Mouse (Mus musculus) lung, embryonic 16.5 days (tissue): ENCODE measurements around the gene Cdk6. TPM values are rescaled to one million over a fixed set of nuclear protein-coding genes. Genes with fewer than 3 reads are reported as not detected.
A peak's percentile ranks its signal among the peaks of the same experiment; 100 is the strongest.
"Not testable (repeated sequence)": the region's sequence is repeated elsewhere in the genome, so short reads cannot be mapped to it uniquely, and the experiment has no call there.

Experiments
- ATAC-seq: fragments of 200-750 bp; cut with Nextera tagmentation; 2 replicates; pipeline ENCODE4 v1.8.0; 2017; ENCODE audit warnings: low read depth, mild to moderate bottlenecking, moderate library complexity
- H3K27ac ChIP-seq: fragments of 300-500 bp; sonication (generic); 2 replicates; pipeline ENCODE4 v1.5.1; 2014; ENCODE audit warnings: mild to moderate bottlenecking, control low read depth, low read length
- H3K27me3 ChIP-seq: fragments of 300-500 bp; sonication (generic); 2 replicates; pipeline ENCODE4 v1.6.1; 2014; ENCODE audit warnings: low read depth, low read length, mixed read lengths; ENCODE audit not compliant: control insufficient read depth, insufficient read depth
- H3K36me3 ChIP-seq: fragments of 300-500 bp; sonication (generic); 2 replicates; pipeline ENCODE4 v1.6.1; 2014; ENCODE audit warnings: low read length; ENCODE audit not compliant: control insufficient read depth, insufficient read depth
- H3K4me1 ChIP-seq: fragments of 300-500 bp; sonication (generic); replicated peaks from 2 replicates; pipeline ENCODE4 v1.6.1; 2014; ENCODE audit warnings: low read length, mixed read lengths; ENCODE audit not compliant: control insufficient read depth, insufficient read depth
- H3K4me2 ChIP-seq: fragments of 300-500 bp; sonication (generic); 2 replicates; pipeline ENCODE4 v1.6.1; 2014; ENCODE audit warnings: low read depth, low read length, control low read depth
- H3K4me3 ChIP-seq: fragments of 300-500 bp; sonication (generic); 2 replicates; pipeline ENCODE4 v1.5.1; 2014; ENCODE audit warnings: mild to moderate bottlenecking, low read length, control low read depth
- H3K9ac ChIP-seq: fragments of 300-500 bp; sonication (generic); 2 replicates; pipeline ENCODE4 v1.6.1; 2014; ENCODE audit warnings: low read length, control low read depth
- H3K9me3 ChIP-seq: fragments of 300-500 bp; sonication (generic); 2 replicates; pipeline ENCODE4 v1.6.1; 2016; ENCODE audit warnings: low read length; ENCODE audit not compliant: control insufficient read depth
- WGBS: fragments of 180-500 bp; shearing (Covaris S2); extraction: QIAGEN DNeasy Blood & Tissue Kit; methylation state at CpG from one replicate; pipeline ENCODE4 v1.1.7; 2014; 5-methylcytosine and 5-hydroxymethylcytosine counted together
- polyA plus RNA-seq: library from polyadenylated mRNA; unstranded; fragments of >200 nt; fragmentation: Nextera tagmentation; extraction: Ambion mirVana; gene quantifications from 2 replicates; pipeline ENCODE4 v1.2.1, GENCODE M21; 2015

The Cdk6 gene
- polyA plus RNA-seq, 1 experiment from 2014 or later: 33.7 TPM

- no peaks in the 10 kb centered on the region for H3K4me1 ChIP-seq
- ATAC-seq: no peak
These were observed 53.7 kb downstream of the Cdk6 start for GRCm38 (mm10) chr5:3395020-3395419.

GRCm38 (mm10) chr5:3396214-3396613 lies 54.9 kb downstream of the Cdk6 start:
- peaks cover 3% of the 10 kb centered on the region; the same call in 1 of the 2 replicates for H3K36me3 ChIP-seq
- H3K9me3 ChIP-seq: no peaks in the 10 kb centered on the region
- no peaks in the 10 kb centered on the region for H3K4me1 ChIP-seq
- no peak overlapping the region for H3K27ac ChIP-seq
- no peak overlapping the region for H3K4me3 ChIP-seq
- H3K4me2 ChIP-seq: no peak overlapping the region
- WGBS: 72% methylated on average over 6 of the region's 6 CpGs
- H3K9ac ChIP-seq: no peak overlapping the region
- ATAC-seq: no peak
- H3K27me3 ChIP-seq: no peaks in the 10 kb centered on the region

More at GRCm38 (mm10) chr5:3395020-3395419, 53.7 kb downstream of the Cdk6 start:
- H3K36me3 ChIP-seq: peaks cover 5% of the 10 kb centered on the region; the same call in 1 of the 2 replicates
- H3K27ac ChIP-seq: no peak overlapping the region
- H3K27me3 ChIP-seq: no peaks in the 10 kb centered on the region
- no peak overlapping the region for H3K4me3 ChIP-seq
- H3K9ac ChIP-seq: no peak overlapping the region
- 77% methylated on average over 6 of the region's 6 CpGs for WGBS
- no peak overlapping the region for H3K4me2 ChIP-seq
- H3K9me3 ChIP-seq: no peaks in the 10 kb centered on the region

DNA sequence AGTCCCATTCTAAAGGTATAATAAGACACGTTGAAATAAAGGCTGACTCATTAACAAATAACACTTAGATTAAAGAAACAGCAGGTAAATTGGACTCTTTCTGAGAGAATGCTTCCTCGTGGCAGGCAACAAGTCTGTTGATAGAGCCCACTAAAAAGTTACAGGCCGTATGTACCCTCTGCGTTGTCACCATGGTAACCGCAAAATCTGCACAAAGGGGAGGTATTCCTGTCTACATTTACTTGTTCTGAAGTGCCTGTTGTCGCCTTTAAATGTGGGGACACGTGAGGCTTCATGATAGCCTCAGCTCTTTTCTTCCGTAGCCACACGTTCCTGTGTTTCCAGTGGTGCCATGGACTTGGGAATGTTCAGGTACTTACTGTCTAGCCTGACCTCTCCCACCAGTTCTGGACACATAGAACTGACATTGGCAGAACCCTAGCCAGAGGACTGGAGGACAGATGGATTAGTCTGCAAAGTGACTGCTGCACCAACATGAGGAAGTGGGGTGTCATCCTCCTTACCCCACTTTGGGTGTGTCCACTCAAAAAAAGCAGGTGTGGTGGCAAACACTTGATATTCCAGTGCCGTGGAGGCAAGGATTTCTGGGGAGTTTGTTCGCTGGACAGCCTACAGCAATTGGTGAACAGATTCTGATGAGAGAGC lies 55.8 kb downstream of the Cdk6 start:
- H3K27me3 ChIP-seq: no peaks in the 10 kb centered on the region
- no peak for ATAC-seq
- WGBS: 72% methylated on average over 11 of the region's 11 CpGs
- 0 out of 2 replicates have a peak, but pooled peaks cover 2% of the 10 kb centered on the region for H3K36me3 ChIP-seq
- H3K9ac ChIP-seq: no peak overlapping the region
- no peak overlapping the region for H3K4me3 ChIP-seq
- H3K4me2 ChIP-seq: no peak overlapping the region
- no peak overlapping the region for H3K27ac ChIP-seq
- no peaks in the 10 kb centered on the region for H3K9me3 ChIP-seq
- H3K4me1 ChIP-seq: no peaks in the 10 kb centered on the region

GRCm38 (mm10) chr5:3399784-3400494 lies 58.7 kb downstream of the Cdk6 start:
- no peaks in the 10 kb centered on the region for H3K4me1 ChIP-seq
- 88% methylated on average over 7 of the region's 7 CpGs for WGBS
- no peak overlapping the region for H3K9ac ChIP-seq
- no peak overlapping the region for H3K4me2 ChIP-seq
- no peak overlapping the region for H3K4me3 ChIP-seq
- H3K27ac ChIP-seq: no peak overlapping the region
- H3K9me3 ChIP-seq: no peaks in the 10 kb centered on the region
- H3K27me3 ChIP-seq: no peaks in the 10 kb centered on the region
- H3K36me3 ChIP-seq: 0 out of 2 replicates have a peak, but pooled peaks cover 2% of the 10 kb centered on the region
- no peak for ATAC-seq

- Histone ChIP-seq H3K4me1 (no peaks in the 10 kb centered on the region), H3K36me3 (no peaks in the 10 kb centered on the region), H3K4me2 (no peak overlapping the region), H3K9me3 (no peaks in the 10 kb centered on the region), H3K9ac (no peak overlapping the region), H3K27ac (no peak overlapping the region), H3K4me3 (no peak overlapping the region), H3K27me3 (no peaks in the 10 kb centered on the region)
- no peak for ATAC-seq
- 62% methylated on average over 6 of the region's 6 CpGs for WGBS
These were observed 63.8 kb downstream of the Cdk6 start for GRCm38 (mm10) chr5:3405102-3405501.

GRCm38 (mm10) chr5:3405503-3405902 lies 64.2 kb downstream of the Cdk6 start:
- no peak overlapping the region for H3K27ac ChIP-seq
- no peak overlapping the region for H3K4me3 ChIP-seq
- 86% methylated on average over 6 of the region's 6 CpGs for WGBS
- H3K9me3 ChIP-seq: no peaks in the 10 kb centered on the region
- no peaks in the 10 kb centered on the region for H3K36me3 ChIP-seq
- no peak for ATAC-seq
- no peaks in the 10 kb centered on the region for H3K27me3 ChIP-seq
- H3K4me1 ChIP-seq: no peaks in the 10 kb centered on the region
- no peak overlapping the region for H3K9ac ChIP-seq
- H3K4me2 ChIP-seq: no peak overlapping the region

GRCm38 (mm10) chr5:3407926-3408325 lies 66.6 kb downstream of the Cdk6 start:
- no peaks in the 10 kb centered on the region for H3K4me1 ChIP-seq
- H3K36me3 ChIP-seq: no peaks in the 10 kb centered on the region
- H3K4me2 ChIP-seq: no peak overlapping the region
- no peaks in the 10 kb centered on the region for H3K27me3 ChIP-seq
- no peak overlapping the region for H3K4me3 ChIP-seq
- H3K27ac ChIP-seq: no peak overlapping the region
- 79% methylated on average over 9 of the region's 9 CpGs for WGBS
- no peaks in the 10 kb centered on the region for H3K9me3 ChIP-seq
- no peak overlapping the region for H3K9ac ChIP-seq
- ATAC-seq: no peak

DNA sequence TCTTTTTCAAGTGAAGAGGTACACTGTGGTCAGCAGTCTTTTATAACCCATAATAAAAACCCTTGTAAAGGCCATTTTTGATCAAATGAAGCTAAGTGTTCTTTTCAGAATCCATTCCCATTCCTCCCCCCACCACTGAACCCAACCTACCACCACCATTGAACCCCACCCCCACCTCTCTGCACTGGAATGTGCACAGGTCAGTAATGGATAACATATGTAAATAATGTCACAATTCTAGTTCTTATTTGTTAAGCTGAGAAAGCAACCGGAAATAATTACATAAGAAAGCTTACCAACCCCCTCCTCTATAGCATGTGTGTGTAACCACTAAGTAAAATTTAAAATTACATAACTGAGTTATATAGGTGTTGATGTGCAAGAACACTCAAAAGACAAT lies 76.9 kb downstream of the Cdk6 start:
- H3K36me3 ChIP-seq, H3K9me3 ChIP-seq, H3K4me2 ChIP-seq, H3K27me3 ChIP-seq, H3K27ac ChIP-seq, H3K4me1 ChIP-seq, H3K4me3 ChIP-seq, H3K9ac ChIP-seq: not testable (repeated sequence)
- WGBS: 43% methylated on average over 1 of the region's 1 CpGs
- peak; percentile 54; the same call in 1 of the 2 replicates for ATAC-seq

DNA sequence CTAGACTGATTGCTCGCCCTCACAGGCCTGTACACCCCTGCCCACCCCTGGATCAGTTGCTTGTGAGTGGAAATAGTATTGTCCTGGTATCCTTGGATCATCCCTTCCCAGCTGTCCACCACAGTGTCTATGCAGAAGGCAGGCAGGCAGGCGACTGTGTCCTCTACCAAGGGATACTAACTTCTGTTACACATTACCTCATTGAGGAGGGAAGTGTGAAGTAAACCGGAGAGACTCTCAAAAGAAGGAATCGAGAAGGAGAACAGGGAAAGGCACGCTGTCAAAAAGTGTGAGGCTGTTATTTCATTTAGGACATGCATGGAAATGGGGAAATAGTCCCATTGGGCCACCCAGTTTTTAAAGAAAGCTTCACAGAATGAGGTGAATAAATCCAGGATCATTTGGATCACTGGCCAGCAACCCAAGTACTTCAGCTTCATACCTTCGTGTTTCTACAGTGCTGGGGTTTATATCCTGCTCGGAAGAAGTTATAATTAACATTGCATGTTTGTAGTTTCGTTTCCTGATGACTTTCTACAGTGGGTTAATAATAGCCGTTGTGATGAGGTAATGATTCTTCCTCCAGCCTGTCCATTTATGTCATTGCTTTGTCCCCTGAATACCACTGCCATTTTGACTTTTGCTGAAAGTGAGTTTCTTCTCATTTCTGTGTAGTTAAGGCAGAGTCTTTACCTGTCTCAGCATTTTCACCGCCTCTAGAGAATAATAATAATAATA lies 79.0 kb downstream of the Cdk6 start:
- 62% methylated on average over 10 of the region's 10 CpGs for WGBS
- ATAC-seq: no peak

More for the DNA sequence above, 79.0 kb downstream of the Cdk6 start:
- H3K9ac ChIP-seq: no peak overlapping the region
- H3K4me1 ChIP-seq: 0 out of 2 replicates have a peak, but pooled peaks cover 4% of the 10 kb centered on the region
- no peaks in the 10 kb centered on the region for H3K9me3 ChIP-seq
- no peak overlapping the region for H3K27ac ChIP-seq
- no peaks in the 10 kb centered on the region for H3K36me3 ChIP-seq
- no peak overlapping the region for H3K4me2 ChIP-seq
- no peaks in the 10 kb centered on the region for H3K27me3 ChIP-seq
- H3K4me3 ChIP-seq: no peak overlapping the region
